Mouse (Mus musculus) kidney, adult 2 months (tissue): ENCODE measurements around the gene Nras. TPM values are rescaled to one million over a fixed set of nuclear protein-coding genes. Genes with fewer than 3 reads are reported as not detected.

Experiments used
- DNase-seq: peaks from one replicate; pipeline ENCODE4 v3.0.0; 2021
- H3K27ac ChIP-seq: fragments of 200-500 bp; 2 replicates; pipeline ENCODE4 v1.5.1; 2012; ENCODE audit warnings: low read depth, low read length, control low read depth, inconsistent platforms; ENCODE audit not compliant: insufficient read depth
- H3K27me3 ChIP-seq: fragments of 200-500 bp; replicated peaks from 2 replicates; pipeline ENCODE4 v1.6.1; 2012; ENCODE audit warnings: mild to moderate bottlenecking, moderate library complexity, low read length, inconsistent platforms; ENCODE audit not compliant: control insufficient read depth, insufficient read depth
- H3K36me3 ChIP-seq: fragments of 200-500 bp; 2 replicates; pipeline ENCODE4 v1.6.1; 2012; ENCODE audit warnings: mild to moderate bottlenecking, moderate library complexity, low read length, inconsistent platforms; ENCODE audit not compliant: control insufficient read depth, insufficient read depth
- H3K4me1 ChIP-seq: fragments of 200-500 bp; 2 replicates; pipeline ENCODE4 v1.6.1; 2011; ENCODE audit warnings: low read length; ENCODE audit not compliant: control insufficient read depth, insufficient read depth
- H3K4me3 ChIP-seq: fragments of 200-500 bp; 2 replicates; pipeline ENCODE4 v1.5.1; 2011; ENCODE audit warnings: mild to moderate bottlenecking, low read depth, low read length, control low read depth; ENCODE audit not compliant: insufficient read depth
- CTCF ChIP-seq: fragments of 200-500 bp; conservative IDR thresholded peaks from 2 replicates; pipeline ENCODE4 v1.5.1; 2011; ENCODE audit warnings: low read depth, mild to moderate bottlenecking, control low read depth, low read length, moderate library complexity, mixed read lengths; ENCODE audit not compliant: insufficient read depth, insufficient read length
- POLR2A ChIP-seq: fragments of 200-500 bp; IDR thresholded peaks from one replicate; pipeline ENCODE4 v1.6.1; 2011; ENCODE audit warnings: low read depth, low read length, control low read depth
- WGBS: fragments of 180-500 bp; shearing (Covaris S2); methylation state at CpG from one replicate; pipeline ENCODE4 v1.1.7; 2018; 5-methylcytosine and 5-hydroxymethylcytosine counted together
- polyA plus RNA-seq: library from polyadenylated mRNA; depleted of rRNA; stranded (reverse); fragments of >200 nt; gene quantifications from 2 replicates; pipeline ENCODE4 v1.2.3, GENCODE M21; 2012

Nras gene
- polyA plus RNA-seq, 1 experiment: 17.2 TPM

GRCm38 (mm10) chr3:103075871-103076270, 17.8 kb downstream of the Nras start:
- WGBS: 72% methylated on average over 9 of the region's 9 CpGs
- TF ChIP-seq POLR2A: no peak
- no peak for TF ChIP-seq CTCF
- H3K4me1 ChIP-seq: no peaks in the 10 kb centered on the region
- DNase-seq: no peak
- H3K36me3 ChIP-seq: no peaks in the 10 kb centered on the region
- H3K4me3 ChIP-seq: no peak overlapping the region
- H3K27ac ChIP-seq: no peak overlapping the region
- H3K27me3 ChIP-seq: no peaks in the 10 kb centered on the region

DNA sequence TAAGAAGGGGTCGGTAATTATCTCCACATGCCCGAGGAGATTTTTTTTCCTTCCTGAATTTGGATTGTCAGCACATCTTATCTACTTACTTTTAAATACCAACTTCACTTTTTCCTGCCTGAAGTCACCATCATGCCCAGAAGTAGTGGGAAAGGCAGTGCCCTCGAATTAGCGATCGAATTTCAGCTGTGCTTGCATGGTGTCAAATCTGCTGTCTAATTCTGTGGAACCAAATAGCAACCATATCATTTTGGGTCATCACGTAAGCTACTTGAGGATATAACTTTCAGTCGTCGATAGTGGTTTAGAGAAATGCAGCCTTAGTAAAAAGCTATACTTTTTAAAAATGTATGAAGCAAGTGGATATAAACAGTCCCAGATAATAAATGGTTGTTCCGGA, 18.4 kb downstream of the Nras start:
- no peaks in the 10 kb centered on the region for H3K27me3 ChIP-seq
- no peak for TF ChIP-seq CTCF
- no peak for TF ChIP-seq POLR2A
- no peaks in the 10 kb centered on the region for H3K4me1 ChIP-seq
- no peaks in the 10 kb centered on the region for H3K36me3 ChIP-seq
- no peak overlapping the region for H3K27ac ChIP-seq
- DNase-seq: no peak
- 83% methylated on average over 9 of the region's 9 CpGs for WGBS
- no peak overlapping the region for H3K4me3 ChIP-seq

DNA sequence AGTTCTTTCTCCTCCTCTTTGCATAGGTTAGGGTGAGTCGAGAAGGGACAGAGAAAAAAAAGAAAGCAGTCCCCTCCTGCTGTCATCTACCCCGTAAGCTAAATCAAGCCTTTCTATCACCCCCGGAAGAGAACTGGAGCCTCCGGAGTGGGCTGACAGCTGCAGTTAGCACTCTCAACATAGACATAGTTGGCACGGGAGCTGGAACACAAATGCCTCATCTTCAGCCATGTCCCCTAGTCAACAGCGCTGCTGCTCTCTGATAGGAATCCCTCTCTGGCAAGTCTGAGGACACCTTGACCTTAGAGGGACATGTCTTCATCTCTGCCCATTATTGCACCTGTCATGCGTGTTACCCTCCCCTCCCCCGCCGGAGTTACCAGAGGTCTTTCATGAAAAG, 21.2 kb downstream of the Nras start:
- no peaks in the 10 kb centered on the region for H3K36me3 ChIP-seq
- H3K27me3 ChIP-seq: no peaks in the 10 kb centered on the region
- WGBS: 86% methylated on average over 9 of the region's 9 CpGs
- H3K4me3 ChIP-seq: no peak overlapping the region
- TF ChIP-seq CTCF (no peak), POLR2A (no peak)
- no peak for DNase-seq
- H3K27ac ChIP-seq: no peak overlapping the region
- no peaks in the 10 kb centered on the region for H3K4me1 ChIP-seq

- 77% methylated on average over 11 of the region's 11 CpGs for WGBS
- DNase-seq: no peak
- Histone ChIP-seq H3K4me3 (no peak overlapping the region), H3K4me1 (no peaks in the 10 kb centered on the region), H3K27me3 (no peaks in the 10 kb centered on the region), H3K27ac (no peak overlapping the region), H3K36me3 (no peaks in the 10 kb centered on the region)
- no peak for TF ChIP-seq CTCF
- TF ChIP-seq POLR2A: no peak
These were observed 23.0 kb downstream of the Nras start for GRCm38 (mm10) chr3:103081051-103081450.

GRCm38 (mm10) chr3:103081861-103082453, 23.9 kb downstream of the Nras start:
- 80% methylated on average over 17 of the region's 17 CpGs for WGBS

GRCm38 (mm10) chr3:103082761-103083160, 24.7 kb downstream of the Nras start:
- no peak for TF ChIP-seq POLR2A
- TF ChIP-seq CTCF: no peak
- no peak for DNase-seq
- Histone ChIP-seq H3K4me3 (no peak overlapping the region), H3K36me3 (no peaks in the 10 kb centered on the region), H3K27ac (no peak overlapping the region), H3K27me3 (no peaks in the 10 kb centered on the region), H3K4me1 (no peaks in the 10 kb centered on the region)
- WGBS: 88% methylated on average over 5 of the region's 5 CpGs

More at GRCm38 (mm10) chr3:103081861-103082453, 23.9 kb downstream of the Nras start:
- Histone ChIP-seq H3K27ac (no peak overlapping the region), H3K4me1 (no peaks in the 10 kb centered on the region), H3K27me3 (no peaks in the 10 kb centered on the region), H3K36me3 (no peaks in the 10 kb centered on the region), H3K4me3 (no peak overlapping the region)
- no peak for DNase-seq
- no peak for TF ChIP-seq CTCF
- no peak for TF ChIP-seq POLR2A

- H3K27ac ChIP-seq: no peak overlapping the region
- H3K36me3 ChIP-seq: no peaks in the 10 kb centered on the region
- no peaks in the 10 kb centered on the region for H3K4me1 ChIP-seq
- DNase-seq: no peak
- H3K27me3 ChIP-seq: no peaks in the 10 kb centered on the region
- no peak overlapping the region for H3K4me3 ChIP-seq
- TF ChIP-seq CTCF (no peak), POLR2A (no peak)
- 81% methylated on average over 3 of the region's 3 CpGs for WGBS
These were observed 27.9 kb downstream of the Nras start for GRCm38 (mm10) chr3:103085986-103086385.
